Mouse (Mus musculus) ES-Bruce4 (cell line): Measurements from ENCODE around the gene Hs3st3a1.

Experiments
- CTCF ChIP-seq: IDR thresholded peaks from one replicate; pipeline ENCODE4 v1.8.1; 2011; ENCODE audit warnings: low read depth, low read length
- EP300 ChIP-seq: IDR thresholded peaks from 2 replicates; pipeline ENCODE4 v1.6.1; 2011; ENCODE audit warnings: low read depth, low read length; ENCODE audit not compliant: insufficient read depth
- POLR2A ChIP-seq: IDR thresholded peaks from one replicate; pipeline ENCODE4 v1.8.1; 2011; ENCODE audit warnings: low read length; ENCODE audit not compliant: insufficient read depth

DNA sequence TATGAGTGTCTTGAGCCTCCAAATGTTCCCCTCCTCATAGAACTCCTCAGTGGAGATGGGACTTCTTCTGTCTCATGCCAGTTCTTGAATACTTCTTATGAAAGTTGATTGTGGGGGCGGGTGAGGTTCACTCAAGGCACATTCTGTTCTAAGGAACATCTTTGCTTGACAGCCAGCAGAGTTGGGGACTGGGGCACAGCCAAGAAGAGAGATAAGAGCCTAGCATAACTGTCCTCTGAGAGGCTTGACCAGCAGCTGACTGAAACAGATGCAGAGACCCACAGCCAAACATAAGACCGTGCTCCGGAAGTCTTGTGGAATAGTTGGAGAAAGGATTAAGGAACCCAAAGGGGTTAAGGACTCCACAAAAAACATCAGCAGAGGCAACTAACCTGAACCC, 102.1 kb downstream of the Hs3st3a1 start:
- TF ChIP-seq CTCF (no peak), POLR2A (no peak), EP300 (no peak)
